Mouse (Mus musculus): ENCODE data around the gene Gm47955. TPM values are rescaled to one million over a fixed set of nuclear protein-coding genes. Genes with fewer than 3 reads are reported as not detected.
A peak's percentile ranks its signal among the peaks of the same experiment; 100 is the strongest.
"Not testable (repeated sequence)": the region's sequence is repeated elsewhere in the genome, so short reads cannot be mapped to it uniquely, and the experiment has no call there.

Gm47955 gene
- total RNA-seq (2012; rRNA removed): not detected in 2 replicates

GRCm38 (mm10) chr1:82959870-82960385, at the start of gene Gm47955:
Gm47955 (plus strand) TSS chr1:82960286.
- no peak for DNase-seq (ENCODE audit: low read depth, low spot score)
- Histone ChIP-seq H3K36me3 (ENCODE audit: control insufficient read depth, insufficient read depth, low read length, poor library complexity, severe bottlenecking) (no peaks in the 10 kb centered on the region), H3K4me3 (ENCODE audit: insufficient read depth in 1 of 2, low read depth in 1 of 2, low read length in 2 of 2, poor library complexity in 1 of 2, severe bottlenecking in 1 of 2) (peak within 1 kb of the TSS; percentile 11 to 57), H3K9me3 (ENCODE audit: control insufficient read depth, insufficient read depth, low read depth, low read length) (no peaks in the 10 kb centered on the region), H3K9ac (ENCODE audit: insufficient read depth, low read depth, low read length, poor library complexity, severe bottlenecking) (no peak within 1 kb of the TSS), H3K27ac (ENCODE audit: insufficient read depth, low read depth, low read length, poor library complexity, severe bottlenecking) (no peak within 1 kb of the TSS), H3K4me1 (ENCODE audit: control insufficient read depth in 2 of 2, insufficient read depth in 2 of 2, low read length in 2 of 2, poor library complexity in 1 of 2) (no peaks in the 10 kb centered on the region)
- in situ Hi-C loops (cut with MboI; ENCODE audit: low sequenced_read_pairs in 2 of 2, unreplicated experiment in 2 of 2): no loop called here
- TF ChIP-seq HCFC1 (IDR thresholded peaks at IDR 0.05; ENCODE audit: borderline replicate concordance, insufficient read depth, low read length): peak; percentile 47; the same call in 1 of the 2 replicates
- no peak for TF ChIP-seq MAFK (IDR thresholded peaks at IDR 0.05; ENCODE audit: insufficient read depth, low read depth, low read length)

- in situ Hi-C loops (cut with MboI; ENCODE audit: low sequenced_read_pairs in 2 of 2, unreplicated experiment in 2 of 2): no loop called here
Observed at GRCm38 (mm10) chr1:82913025-82913424, 47.1 kb upstream of the Gm47955 start, which contains the start of gene A030005L19Rik. A030005L19Rik (plus strand) TSS chr1:82913325.

GRCm38 (mm10) chr1:82913434-82913833, 46.7 kb upstream of the Gm47955 start:
- H3K36me3 ChIP-seq (ENCODE audit: control insufficient read depth, insufficient read depth, low read length, poor library complexity, severe bottlenecking); DNase-seq (ENCODE audit: low read depth, low spot score); H3K27ac ChIP-seq (ENCODE audit: insufficient read depth, low read depth, low read length, poor library complexity, severe bottlenecking); H3K9ac ChIP-seq (ENCODE audit: insufficient read depth, low read depth, low read length, poor library complexity, severe bottlenecking); H3K4me1 ChIP-seq (ENCODE audit: control insufficient read depth in 2 of 2, insufficient read depth in 2 of 2, low read length in 2 of 2, poor library complexity in 1 of 2); H3K9me3 ChIP-seq (ENCODE audit: control insufficient read depth, insufficient read depth, low read depth, low read length); in situ Hi-C loops (cut with MboI; ENCODE audit: low sequenced_read_pairs in 2 of 2, unreplicated experiment in 2 of 2); H3K4me3 ChIP-seq (ENCODE audit: insufficient read depth in 1 of 2, low read depth in 1 of 2, low read length in 2 of 2, poor library complexity in 1 of 2, severe bottlenecking in 1 of 2): not testable (repeated sequence)

More at GRCm38 (mm10) chr1:82913025-82913424, 47.1 kb upstream of the Gm47955 start, which contains the start of gene A030005L19Rik:
- H3K4me1 ChIP-seq (ENCODE audit: control insufficient read depth in 2 of 2, insufficient read depth in 2 of 2, low read length in 2 of 2, poor library complexity in 1 of 2): no peaks in the 10 kb centered on the region
- DNase-seq (ENCODE audit: low read depth, low spot score): no peak
- H3K4me3 ChIP-seq (ENCODE audit: insufficient read depth in 1 of 2, low read depth in 1 of 2, low read length in 2 of 2, poor library complexity in 1 of 2, severe bottlenecking in 1 of 2): no peak within 1 kb of the TSS
- H3K27ac ChIP-seq (ENCODE audit: insufficient read depth, low read depth, low read length, poor library complexity, severe bottlenecking): no peak within 1 kb of the TSS
- TF ChIP-seq MAFK (IDR thresholded peaks at IDR 0.05; ENCODE audit: insufficient read depth, low read depth, low read length) (no peak), ZNF384 (IDR thresholded peaks at IDR 0.05; ENCODE audit: low read depth, low read length) (no peak), CHD2 (IDR thresholded peaks at IDR 0.05; ENCODE audit: low read depth, low read length) (no peak), ZC3H11A (IDR thresholded peaks at IDR 0.05; ENCODE audit: borderline replicate concordance, low read depth, low read length) (no peak), HCFC1 (IDR thresholded peaks at IDR 0.05; ENCODE audit: borderline replicate concordance, insufficient read depth, low read length) (no peak)
- H3K9me3 ChIP-seq (ENCODE audit: control insufficient read depth, insufficient read depth, low read depth, low read length): no peaks in the 10 kb centered on the region
- H3K9ac ChIP-seq (ENCODE audit: insufficient read depth, low read depth, low read length, poor library complexity, severe bottlenecking): no peak within 1 kb of the TSS
- no peaks in the 10 kb centered on the region for H3K36me3 ChIP-seq (ENCODE audit: control insufficient read depth, insufficient read depth, low read length, poor library complexity, severe bottlenecking)

- Histone ChIP-seq H3K27ac (ENCODE audit: insufficient read depth, low read depth, low read length, poor library complexity, severe bottlenecking) (no peak within 1 kb of the TSS), H3K4me1 (ENCODE audit: control insufficient read depth in 2 of 2, insufficient read depth in 2 of 2, low read length in 2 of 2, poor library complexity in 1 of 2) (no peaks in the 10 kb centered on the region), H3K4me3 (ENCODE audit: insufficient read depth in 1 of 2, low read depth in 1 of 2, low read length in 2 of 2, poor library complexity in 1 of 2, severe bottlenecking in 1 of 2) (peak within 1 kb of the TSS; percentile 52 to 57; a peak in 3 of 4 replicates), H3K36me3 (ENCODE audit: control insufficient read depth, insufficient read depth, low read length, poor library complexity, severe bottlenecking) (no peaks in the 10 kb centered on the region), H3K9me3 (ENCODE audit: control insufficient read depth, insufficient read depth, low read depth, low read length) (no peaks in the 10 kb centered on the region), H3K9ac (ENCODE audit: insufficient read depth, low read depth, low read length, poor library complexity, severe bottlenecking) (no peak within 1 kb of the TSS)
- in situ Hi-C loops (cut with MboI; ENCODE audit: low sequenced_read_pairs in 2 of 2, unreplicated experiment in 2 of 2): no loop called here
- no peak for DNase-seq (ENCODE audit: low read depth, low spot score)
- TF ChIP-seq MAFK (IDR thresholded peaks at IDR 0.05; ENCODE audit: insufficient read depth, low read depth, low read length): no peak
- TF ChIP-seq HCFC1 (IDR thresholded peaks at IDR 0.05; ENCODE audit: borderline replicate concordance, insufficient read depth, low read length): no peak
- no peak for TF ChIP-seq ZC3H11A (IDR thresholded peaks at IDR 0.05; ENCODE audit: borderline replicate concordance, low read depth, low read length)
- no peak for TF ChIP-seq ZNF384 (IDR thresholded peaks at IDR 0.05; ENCODE audit: low read depth, low read length)
- no peak for TF ChIP-seq CHD2 (IDR thresholded peaks at IDR 0.05; ENCODE audit: low read depth, low read length)
Observed at GRCm38 (mm10) chr1:82924650-82925049, 35.4 kb upstream of the Gm47955 start, which contains the start of gene A030014E15Rik. A030014E15Rik (plus strand) TSS chr1:82924917.

DNA sequence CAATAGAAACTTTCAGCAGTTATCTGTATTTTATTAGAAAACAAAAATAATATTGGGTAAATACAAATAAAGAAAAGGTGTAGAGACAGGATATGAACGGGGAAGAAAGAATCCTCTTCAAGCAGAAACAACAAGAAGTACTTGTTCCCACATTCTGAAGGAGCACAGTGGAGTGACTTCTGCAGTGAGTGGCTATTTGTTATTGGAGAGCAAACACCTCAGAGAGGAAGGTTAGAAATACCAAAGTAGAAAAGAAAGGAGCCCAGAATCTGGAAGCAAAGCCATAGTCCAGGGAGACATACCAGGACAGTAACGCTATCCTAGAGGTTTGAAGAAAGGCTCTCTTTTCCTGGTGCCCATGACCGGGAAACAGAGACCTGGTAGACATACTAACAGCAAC, 29.5 kb upstream of the Gm47955 start:
- H3K27ac ChIP-seq (ENCODE audit: insufficient read depth, low read depth, low read length, poor library complexity, severe bottlenecking); H3K9ac ChIP-seq (ENCODE audit: insufficient read depth, low read depth, low read length, poor library complexity, severe bottlenecking); in situ Hi-C loops (cut with MboI; ENCODE audit: low sequenced_read_pairs in 2 of 2, unreplicated experiment in 2 of 2): not testable (repeated sequence)

GRCm38 (mm10) chr1:82931326-82931725, 28.8 kb upstream of the Gm47955 start, which contains the start of gene Gm6217:
Gm6217 (minus strand) TSS chr1:82931399.
- in situ Hi-C loops (cut with MboI; ENCODE audit: low sequenced_read_pairs in 2 of 2, unreplicated experiment in 2 of 2); H3K36me3 ChIP-seq (ENCODE audit: control insufficient read depth, insufficient read depth, low read length, poor library complexity, severe bottlenecking); H3K27ac ChIP-seq (ENCODE audit: insufficient read depth, low read depth, low read length, poor library complexity, severe bottlenecking); DNase-seq (ENCODE audit: low read depth, low spot score); H3K9ac ChIP-seq (ENCODE audit: insufficient read depth, low read depth, low read length, poor library complexity, severe bottlenecking); H3K4me1 ChIP-seq (ENCODE audit: control insufficient read depth in 2 of 2, insufficient read depth in 2 of 2, low read length in 2 of 2, poor library complexity in 1 of 2); H3K9me3 ChIP-seq (ENCODE audit: control insufficient read depth, insufficient read depth, low read depth, low read length); H3K4me3 ChIP-seq (ENCODE audit: insufficient read depth in 1 of 2, low read depth in 1 of 2, low read length in 2 of 2, poor library complexity in 1 of 2, severe bottlenecking in 1 of 2): not testable (repeated sequence)

More for the DNA sequence above, 29.5 kb upstream of the Gm47955 start:
- H3K4me3 ChIP-seq (ENCODE audit: insufficient read depth in 1 of 2, low read depth in 1 of 2, low read length in 2 of 2, poor library complexity in 1 of 2, severe bottlenecking in 1 of 2); DNase-seq (ENCODE audit: low read depth, low spot score); H3K36me3 ChIP-seq (ENCODE audit: control insufficient read depth, insufficient read depth, low read length, poor library complexity, severe bottlenecking); H3K4me1 ChIP-seq (ENCODE audit: control insufficient read depth in 2 of 2, insufficient read depth in 2 of 2, low read length in 2 of 2, poor library complexity in 1 of 2); H3K9me3 ChIP-seq (ENCODE audit: control insufficient read depth, insufficient read depth, low read depth, low read length): not testable (repeated sequence)

Measured in ES-E14 (cell line).